Mouse (Mus musculus): ENCODE data around the gene Enpp4. TPM values are rescaled to one million over a fixed set of nuclear protein-coding genes. Genes with fewer than 3 reads are reported as not detected.
A peak's percentile ranks its signal among the peaks of the same experiment; 100 is the strongest.

Enpp4 gene
- polyA plus RNA-seq, 1 experiment: 3.4 TPM

GRCm38 (mm10) chr17:44060781-44061180 lies 44.8 kb downstream of the Enpp4 start:
- 86% methylated on average over 1 of the region's 1 CpGs for WGBS
- Histone ChIP-seq H3K36me3 (ENCODE audit: control insufficient read depth, insufficient read depth, low read length) (no peaks in the 10 kb centered on the region), H3K27me3 (ENCODE audit: control insufficient read depth, insufficient read depth, low read length) (no peaks in the 10 kb centered on the region), H3K27ac (ENCODE audit: insufficient read depth, low read length) (no peak overlapping the region), H3K4me1 (ENCODE audit: control insufficient read depth, insufficient read depth, insufficient read length) (no peaks in the 10 kb centered on the region), H3K4me3 (ENCODE audit: extremely low read depth, insufficient read depth, insufficient read length) (no peak overlapping the region)
- DNase-seq (ENCODE audit: low read depth in 1 of 2, low spot score in 2 of 2): no peak
- TF ChIP-seq CTCF (IDR thresholded peaks at IDR 0.05; ENCODE audit: extremely low read depth, insufficient read depth, insufficient read length, insufficient replicate concordance) (no peak), POLR2A (IDR thresholded peaks at IDR 0.05; ENCODE audit: low read depth, low read length) (no peak)

GRCm38 (mm10) chr17:44058145-44058544 lies 47.5 kb downstream of the Enpp4 start:
- H3K36me3 ChIP-seq (ENCODE audit: control insufficient read depth, insufficient read depth, low read length): no peaks in the 10 kb centered on the region
- TF ChIP-seq CTCF (IDR thresholded peaks at IDR 0.05; ENCODE audit: extremely low read depth, insufficient read depth, insufficient read length, insufficient replicate concordance) (no peak), POLR2A (IDR thresholded peaks at IDR 0.05; ENCODE audit: low read depth, low read length) (no peak)
- H3K4me3 ChIP-seq (ENCODE audit: extremely low read depth, insufficient read depth, insufficient read length): no peak overlapping the region
- H3K27ac ChIP-seq (ENCODE audit: insufficient read depth, low read length): no peak overlapping the region
- H3K27me3 ChIP-seq (ENCODE audit: control insufficient read depth, insufficient read depth, low read length): no peaks in the 10 kb centered on the region
- no peak for DNase-seq (ENCODE audit: low read depth in 1 of 2, low spot score in 2 of 2)
- H3K4me1 ChIP-seq (ENCODE audit: control insufficient read depth, insufficient read depth, insufficient read length): no peaks in the 10 kb centered on the region

- no peaks in the 10 kb centered on the region for H3K27me3 ChIP-seq (ENCODE audit: control insufficient read depth, insufficient read depth, low read length)
- no peak overlapping the region for H3K27ac ChIP-seq (ENCODE audit: insufficient read depth, low read length)
- no peak for TF ChIP-seq POLR2A (IDR thresholded peaks at IDR 0.05; ENCODE audit: low read depth, low read length)
- TF ChIP-seq CTCF (IDR thresholded peaks at IDR 0.05; ENCODE audit: extremely low read depth, insufficient read depth, insufficient read length, insufficient replicate concordance): no peak
- H3K4me1 ChIP-seq (ENCODE audit: control insufficient read depth, insufficient read depth, insufficient read length): no peaks in the 10 kb centered on the region
- WGBS: 93% methylated on average over 1 of the region's 1 CpGs
- no peaks in the 10 kb centered on the region for H3K36me3 ChIP-seq (ENCODE audit: control insufficient read depth, insufficient read depth, low read length)
- DNase-seq (ENCODE audit: low read depth in 1 of 2, low spot score in 2 of 2): no peak
- no peak overlapping the region for H3K4me3 ChIP-seq (ENCODE audit: extremely low read depth, insufficient read depth, insufficient read length)
These were observed 48.5 kb downstream of the Enpp4 start for GRCm38 (mm10) chr17:44057123-44057522.

GRCm38 (mm10) chr17:44053427-44053826 lies 52.2 kb downstream of the Enpp4 start:
- Histone ChIP-seq H3K4me1 (ENCODE audit: control insufficient read depth, insufficient read depth, insufficient read length) (no peaks in the 10 kb centered on the region), H3K36me3 (ENCODE audit: control insufficient read depth, insufficient read depth, low read length) (no peaks in the 10 kb centered on the region), H3K27ac (ENCODE audit: insufficient read depth, low read length) (no peak overlapping the region), H3K27me3 (ENCODE audit: control insufficient read depth, insufficient read depth, low read length) (no peaks in the 10 kb centered on the region), H3K4me3 (ENCODE audit: extremely low read depth, insufficient read depth, insufficient read length) (no peak overlapping the region)
- DNase-seq (ENCODE audit: low read depth in 1 of 2, low spot score in 2 of 2): peak; percentile 17 to 27
- TF ChIP-seq CTCF (IDR thresholded peaks at IDR 0.05; ENCODE audit: extremely low read depth, insufficient read depth, insufficient read length, insufficient replicate concordance) (no peak), POLR2A (IDR thresholded peaks at IDR 0.05; ENCODE audit: low read depth, low read length) (no peak)
- WGBS: 6% methylated on average over 4 of the region's 4 CpGs

Other genes starting within 250 kb of the Enpp4 start
- gene Enpp5, start 27.0 kb downstream of the Enpp4 start, polyA plus RNA-seq (2012; rRNA removed): 4.9 and 5.4 TPM in 2 replicates
- gene Clic5, start 82.8 kb upstream of the Enpp4 start, polyA plus RNA-seq (2012; rRNA removed): 5.5 and 5.6 TPM in 2 replicates

All from spleen, adult 2 months (tissue).